Mouse (Mus musculus) gastrocnemius, postnatal 10 days (tissue): ENCODE results near the gene Btbd7. TPM values are rescaled to one million over a fixed set of nuclear protein-coding genes. Genes with fewer than 3 reads are reported as not detected.

Experiments
- DNase-seq: peaks from one replicate; pipeline ENCODE4 v3.0.0; 2021; ENCODE audit warnings: mixed read lengths
- long read RNA-seq, 2 experiments: library from polyadenylated mRNA; stranded (forward); transcript quantifications; one replicate each; pipeline ENCODE4 v2.0.0; 2021
- total RNA-seq, 2 experiments: library from RNA; stranded (reverse); gene quantifications; 2 replicates each; pipeline ENCODE4 v1.2.3; 2021

The Btbd7 gene
- total RNA-seq: 10 to 100 TPM; 18.6 to 25.3 TPM
- long read RNA-seq, experiment 1, full-length matches to known transcripts: 4 of 11 reads
- long read RNA-seq, experiment 1, partial matches to known transcripts: 4 of 11 reads
- long read RNA-seq, experiment 1, other reads (novel, unspliced or antisense): 3 of 11 reads
- long read RNA-seq, experiment 2, full-length matches to known transcripts: 3 of 12 reads
- long read RNA-seq, experiment 2, partial matches to known transcripts: 4 of 12 reads
- long read RNA-seq, experiment 2, other reads (novel, unspliced or antisense): 5 of 12 reads

GRCm38 (mm10) chr12:102878031-102878823 lies at the start of gene Btbd7:
Btbd7 (minus strand) TSS chr12:102878471.
- peak; percentile 99 for DNase-seq

- no peak for DNase-seq
Measured at GRCm38 (mm10) chr12:102916073-102916472, 37.8 kb upstream of the Btbd7 start.

- DNase-seq: no peak
Measured at GRCm38 (mm10) chr12:102908191-102908590, 29.9 kb upstream of the Btbd7 start.

- DNase-seq: no peak
Measured at GRCm38 (mm10) chr12:102899091-102899490, 20.8 kb upstream of the Btbd7 start, which contains the start of gene Cox8c. Cox8c (plus strand) TSS chr12:102899316.

GRCm38 (mm10) chr12:102888568-102888967 lies 10.3 kb upstream of the Btbd7 start:
- DNase-seq: no peak

GRCm38 (mm10) chr12:102887366-102887765 lies 9.1 kb upstream of the Btbd7 start:
- no peak for DNase-seq

GRCm38 (mm10) chr12:102885735-102886134 lies 7.5 kb upstream of the Btbd7 start:
- peak; percentile 7 for DNase-seq

- no peak for DNase-seq
Measured at GRCm38 (mm10) chr12:102878901-102879300, 630 bp upstream of the Btbd7 start.

- DNase-seq: peak; percentile 42
Measured at GRCm38 (mm10) chr12:102877301-102878030, 805 bp downstream of the Btbd7 start.

- DNase-seq: no peak
Measured at GRCm38 (mm10) chr12:102870527-102870926, 7.7 kb downstream of the Btbd7 start.

GRCm38 (mm10) chr12:102869802-102870201 lies 8.5 kb downstream of the Btbd7 start:
- no peak for DNase-seq

- no peak for DNase-seq
Measured at GRCm38 (mm10) chr12:102860806-102861205, 17.5 kb downstream of the Btbd7 start.

- DNase-seq: no peak
Measured at GRCm38 (mm10) chr12:102838271-102838670, 40.0 kb downstream of the Btbd7 start.

GRCm38 (mm10) chr12:102832746-102833300 lies 45.4 kb downstream of the Btbd7 start:
- DNase-seq: no peak

- DNase-seq: no peak
Measured at GRCm38 (mm10) chr12:102831888-102832287, 46.4 kb downstream of the Btbd7 start.

- DNase-seq: no peak
Measured at GRCm38 (mm10) chr12:102827119-102827518, 51.2 kb downstream of the Btbd7 start.

GRCm38 (mm10) chr12:102826399-102826798 lies 51.9 kb downstream of the Btbd7 start:
- no peak for DNase-seq

- DNase-seq: no peak
Measured at GRCm38 (mm10) chr12:102814858-102815257, 63.4 kb downstream of the Btbd7 start.

GRCm38 (mm10) chr12:102799528-102799927 lies 78.7 kb downstream of the Btbd7 start:
- DNase-seq: no peak

- DNase-seq: no peak
Measured at GRCm38 (mm10) chr12:102787927-102788326, 90.3 kb downstream of the Btbd7 start.

- no peak for DNase-seq
Measured at GRCm38 (mm10) chr12:102785593-102785985, 92.7 kb downstream of the Btbd7 start.

- no peak for DNase-seq
Measured at GRCm38 (mm10) chr12:102784899-102785592, 93.2 kb downstream of the Btbd7 start.
